Mouse (Mus musculus) lung, embryonic 15.5 days (tissue): Measurements from ENCODE around the gene Dhx30. TPM values are rescaled to one million over a fixed set of nuclear protein-coding genes. Genes with fewer than 3 reads are reported as not detected.
"Not testable (repeated sequence)": the region's sequence is repeated elsewhere in the genome, so short reads cannot be mapped to it uniquely, and the experiment has no call there.

ENCODE experiments used
- ATAC-seq: fragments of 200-750 bp; cut with Nextera tagmentation; 2 replicates; pipeline ENCODE4 v1.8.0; 2017; ENCODE audit warnings: moderate number of reproducible peaks, borderline replicate concordance; ENCODE audit not compliant: low FRiP score, low TSS enrichment; ENCODE audit errors: extremely low read depth
- H3K27ac ChIP-seq: fragments of 300-500 bp; sonication (generic); 2 replicates; pipeline ENCODE4 v1.5.1; 2015; ENCODE audit warnings: moderate library complexity, mild to moderate bottlenecking, inconsistent platforms
- H3K27me3 ChIP-seq: fragments of 300-500 bp; sonication (generic); 2 replicates; pipeline ENCODE4 v1.6.1; 2015; ENCODE audit warnings: inconsistent platforms
- H3K36me3 ChIP-seq: fragments of 300-500 bp; sonication (generic); 2 replicates; pipeline ENCODE4 v1.6.1; 2015; ENCODE audit warnings: inconsistent platforms
- H3K4me1 ChIP-seq: fragments of 300-500 bp; sonication (generic); 2 replicates; pipeline ENCODE4 v1.6.1; 2015; ENCODE audit warnings: inconsistent platforms
- H3K4me2 ChIP-seq: fragments of 300-500 bp; sonication (generic); 2 replicates; pipeline ENCODE4 v1.6.1; 2015; ENCODE audit warnings: inconsistent platforms, mild to moderate bottlenecking, moderate library complexity
- H3K4me3 ChIP-seq: fragments of 300-500 bp; sonication (generic); 2 replicates; pipeline ENCODE4 v1.5.1; 2015; ENCODE audit warnings: mild to moderate bottlenecking, inconsistent platforms
- H3K9ac ChIP-seq: fragments of 300-500 bp; sonication (generic); 2 replicates; pipeline ENCODE4 v1.6.1; 2015; ENCODE audit warnings: inconsistent platforms
- H3K9me3 ChIP-seq: fragments of 300-500 bp; sonication (generic); 2 replicates; pipeline ENCODE4 v1.6.1; 2016; ENCODE audit warnings: inconsistent platforms
- WGBS: fragments of 180-500 bp; shearing (Covaris S2); methylation state at CpG from one replicate; pipeline ENCODE4 v1.1.7; 2015; 5-methylcytosine and 5-hydroxymethylcytosine counted together
- polyA plus RNA-seq: library from polyadenylated mRNA; unstranded; fragments of >200 nt; fragmentation: Nextera tagmentation; extraction: Ambion mirVana; gene quantifications from 2 replicates; pipeline ENCODE4 v1.2.1, GENCODE M21; 2015

Dhx30 gene
- polyA plus RNA-seq, 1 experiment from 2014 or later: 120 TPM

DNA sequence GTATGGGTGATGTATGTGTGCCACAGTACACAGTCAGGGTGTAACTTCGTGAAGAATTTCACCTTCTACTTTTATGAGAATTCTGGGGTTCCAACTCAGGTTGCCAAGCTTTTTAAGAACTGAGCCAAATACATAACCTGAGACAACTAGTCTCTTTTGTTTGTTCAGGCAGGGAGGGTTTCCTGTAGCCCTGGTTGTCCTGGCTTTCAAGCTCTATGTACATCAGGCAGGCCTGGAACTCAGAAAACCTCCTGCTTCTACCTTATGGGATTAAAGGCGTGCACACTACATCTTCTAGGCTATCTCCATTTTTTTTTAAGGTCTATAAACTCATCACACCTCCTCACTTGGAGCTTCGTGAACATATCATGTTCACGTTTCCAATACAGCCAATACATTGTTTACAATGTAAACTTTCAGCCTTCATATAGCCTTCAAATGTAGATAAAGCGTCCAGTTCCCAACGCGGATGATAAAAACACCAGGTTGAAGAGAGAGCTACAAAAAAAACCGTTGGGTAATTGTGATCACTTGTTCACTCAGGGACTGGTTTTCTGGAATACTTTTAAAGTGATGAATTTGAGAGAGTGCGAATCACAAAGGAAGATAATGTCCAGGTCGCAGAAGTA lies 13.4 kb upstream of the Dhx30 start:
- ATAC-seq: no peak
- Histone ChIP-seq H3K36me3 (peaks cover 13% of the 10 kb centered on the region), H3K4me2 (peak overlapping the region; percentile 70), H3K4me3 (peak overlapping the region; percentile 99), H3K9me3 (no peaks in the 10 kb centered on the region), H3K9ac (peak overlapping the region; percentile 99), H3K4me1 (peaks cover 28% of the 10 kb centered on the region), H3K27me3 (no peaks in the 10 kb centered on the region), H3K27ac (peak overlapping the region; percentile 95)
- WGBS: 14% methylated on average over 10 of the region's 10 CpGs

- not testable (repeated sequence) for H3K27me3 ChIP-seq, H3K4me2 ChIP-seq, H3K9me3 ChIP-seq, H3K27ac ChIP-seq, ATAC-seq, H3K36me3 ChIP-seq, H3K9ac ChIP-seq, H3K4me3 ChIP-seq, H3K4me1 ChIP-seq
- 50% methylated on average over 2 of the region's 2 CpGs for WGBS
Observed at GRCm38 (mm10) chr9:110124008-110124540, 6.4 kb upstream of the Dhx30 start.

DNA sequence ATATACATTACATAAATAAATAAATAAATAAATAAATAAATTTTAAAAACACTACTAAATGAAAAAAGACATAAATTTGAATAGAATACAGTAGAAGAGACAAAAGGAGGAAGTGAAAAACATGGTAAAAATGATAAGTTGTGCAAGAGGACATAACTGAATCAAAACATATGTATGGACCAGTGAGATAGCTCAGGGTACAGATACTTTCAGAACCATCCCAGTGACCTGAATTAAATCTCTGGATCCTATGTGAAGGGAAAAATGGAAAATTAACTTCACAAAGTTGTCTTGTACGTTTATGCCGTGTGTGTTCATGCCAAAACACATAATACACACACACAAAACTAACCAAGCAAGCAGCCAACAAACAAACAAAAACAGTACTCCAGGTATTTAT lies 5.7 kb upstream of the Dhx30 start:
- no peaks in the 10 kb centered on the region for H3K27me3 ChIP-seq
- H3K36me3 ChIP-seq: 0 out of 2 replicates have a peak, but pooled peaks cover 3% of the 10 kb centered on the region
- no peak overlapping the region for H3K4me3 ChIP-seq
- 79% methylated on average over 2 of the region's 2 CpGs for WGBS
- H3K4me1 ChIP-seq: peaks cover 6% of the 10 kb centered on the region
- H3K9ac ChIP-seq: no peak overlapping the region
- ATAC-seq: no peak
- no peak overlapping the region for H3K27ac ChIP-seq
- no peak overlapping the region for H3K4me2 ChIP-seq
- no peaks in the 10 kb centered on the region for H3K9me3 ChIP-seq

GRCm38 (mm10) chr9:110121424-110121823 lies 3.8 kb upstream of the Dhx30 start:
- peaks cover 9% of the 10 kb centered on the region for H3K4me1 ChIP-seq
- WGBS: 64% methylated on average over 4 of the region's 4 CpGs
- H3K9me3 ChIP-seq: no peaks in the 10 kb centered on the region
- 0 out of 2 replicates have a peak, but pooled peaks cover 3% of the 10 kb centered on the region for H3K36me3 ChIP-seq
- H3K4me2 ChIP-seq: no peak overlapping the region
- no peaks in the 10 kb centered on the region for H3K27me3 ChIP-seq
- no peak overlapping the region for H3K9ac ChIP-seq
- no peak overlapping the region for H3K27ac ChIP-seq
- no peak overlapping the region for H3K4me3 ChIP-seq
- ATAC-seq: no peak

- Histone ChIP-seq H3K9me3 (no peaks in the 10 kb centered on the region), H3K27me3 (no peaks in the 10 kb centered on the region), H3K4me1 (peaks cover 9% of the 10 kb centered on the region), H3K27ac (no peak overlapping the region), H3K36me3 (peaks cover 17% of the 10 kb centered on the region; the same call in 1 of the 2 replicates), H3K4me2 (peak overlapping the region; percentile 77), H3K4me3 (peak overlapping the region; percentile 78), H3K9ac (peak overlapping the region; percentile 73)
- WGBS: 60% methylated on average over 1 of the region's 1 CpGs
- ATAC-seq: no peak
Observed at GRCm38 (mm10) chr9:110118249-110118648, 619 bp upstream of the Dhx30 start.

GRCm38 (mm10) chr9:110116977-110117778 lies 452 bp downstream of the Dhx30 start, which contains the start of gene Smarcc1:
Gene Smarcc1 (plus strand): TSS chr9:110117708.
- peaks cover 9% of the 10 kb centered on the region for H3K4me1 ChIP-seq
- no peaks in the 10 kb centered on the region for H3K9me3 ChIP-seq
- H3K27me3 ChIP-seq: no peaks in the 10 kb centered on the region
- ATAC-seq: peak; percentile 97
- under 1% methylated on average over 79 of the region's 79 CpGs for whole genome bisulfite sequencing
- H3K4me2 ChIP-seq: peak within 1 kb of the TSS; percentile 77
- H3K27ac ChIP-seq: peak within 1 kb of the TSS; percentile 98
- peaks cover 28% of the 10 kb centered on the region; the same call in 1 of the 2 replicates for H3K36me3 ChIP-seq
- peak within 1 kb of the TSS; percentile 78 for H3K4me3 ChIP-seq
- H3K9ac ChIP-seq: peak within 1 kb of the TSS; percentile 73

GRCm38 (mm10) chr9:110116353-110116976 lies 1.2 kb downstream of the Dhx30 start:
- no peak for ATAC-seq
- no peaks in the 10 kb centered on the region for H3K9me3 ChIP-seq
- H3K27me3 ChIP-seq: no peaks in the 10 kb centered on the region
- H3K27ac ChIP-seq: peak overlapping the region; percentile 98
- 6% methylated on average over 10 of the region's 10 CpGs for WGBS
- H3K4me1 ChIP-seq: peaks cover 9% of the 10 kb centered on the region
- peak overlapping the region; percentile 73 for H3K9ac ChIP-seq
- H3K4me3 ChIP-seq: peak overlapping the region; percentile 78
- H3K36me3 ChIP-seq: peaks cover 35% of the 10 kb centered on the region; the same call in 1 of the 2 replicates
- peak overlapping the region; percentile 77 for H3K4me2 ChIP-seq

GRCm38 (mm10) chr9:110100627-110101600 lies 16.7 kb downstream of the Dhx30 start:
- peak; percentile 95 for ATAC-seq
- H3K9ac ChIP-seq: peak overlapping the region; percentile 93
- H3K27me3 ChIP-seq: no peaks in the 10 kb centered on the region
- peak overlapping the region; percentile 62 for H3K27ac ChIP-seq
- H3K36me3 ChIP-seq: peaks cover 54% of the 10 kb centered on the region
- peak overlapping the region; percentile 94 for H3K4me3 ChIP-seq
- H3K4me1 ChIP-seq: peaks cover 10% of the 10 kb centered on the region
- H3K4me2 ChIP-seq: peak overlapping the region; percentile 73
- 3% methylated on average over 41 of the region's 41 CpGs for WGBS
- H3K9me3 ChIP-seq: no peaks in the 10 kb centered on the region

DNA sequence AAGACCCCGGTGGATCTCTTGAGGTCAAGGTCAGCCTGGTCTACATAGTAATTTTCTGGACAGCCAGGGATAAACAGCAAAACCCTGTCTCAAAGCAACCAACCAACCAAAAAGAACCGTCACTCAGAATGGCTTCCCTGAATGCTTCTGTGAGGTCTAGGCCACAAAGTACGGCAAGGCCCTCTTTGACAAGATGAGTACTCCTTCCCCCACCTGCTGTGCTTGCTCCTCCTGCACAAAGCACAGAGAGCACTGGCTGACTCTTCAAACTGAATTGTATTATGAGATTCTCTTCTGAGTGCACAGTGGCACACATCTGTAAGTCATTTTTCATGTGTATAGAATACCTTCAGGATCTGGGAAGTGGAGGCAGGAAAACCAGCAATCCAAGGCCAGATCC lies 19.8 kb downstream of the Dhx30 start:
- no peak for ATAC-seq
- Histone ChIP-seq H3K4me3 (no peak overlapping the region), H3K27me3 (no peaks in the 10 kb centered on the region), H3K27ac (no peak overlapping the region), H3K4me2 (no peak overlapping the region), H3K36me3 (peaks cover 60% of the 10 kb centered on the region), H3K9ac (no peak overlapping the region), H3K4me1 (peaks cover 10% of the 10 kb centered on the region), H3K9me3 (no peaks in the 10 kb centered on the region)
- WGBS: 95% methylated on average over 3 of the region's 3 CpGs

- ATAC-seq: no peak
- 94% methylated on average over 4 of the region's 4 CpGs for WGBS
- Histone ChIP-seq H3K4me3 (no peak overlapping the region), H3K4me2 (no peak overlapping the region), H3K9me3 (no peaks in the 10 kb centered on the region), H3K4me1 (no peaks in the 10 kb centered on the region), H3K27ac (no peak overlapping the region), H3K27me3 (no peaks in the 10 kb centered on the region), H3K9ac (no peak overlapping the region), H3K36me3 (peaks cover 90% of the 10 kb centered on the region)
Observed at GRCm38 (mm10) chr9:110094761-110095160, 22.9 kb downstream of the Dhx30 start.

GRCm38 (mm10) chr9:110093303-110093702 lies 24.3 kb downstream of the Dhx30 start:
- H3K27ac ChIP-seq: no peak overlapping the region
- H3K4me3 ChIP-seq: no peak overlapping the region
- no peak overlapping the region for H3K9ac ChIP-seq
- ATAC-seq: no peak
- no peaks in the 10 kb centered on the region for H3K4me1 ChIP-seq
- peaks cover 91% of the 10 kb centered on the region for H3K36me3 ChIP-seq
- no peak overlapping the region for H3K4me2 ChIP-seq
- no peaks in the 10 kb centered on the region for H3K27me3 ChIP-seq
- H3K9me3 ChIP-seq: no peaks in the 10 kb centered on the region
- WGBS: 81% methylated on average over 4 of the region's 4 CpGs
